Mouse (Mus musculus): ENCODE results near the gene Polm.

DNA sequence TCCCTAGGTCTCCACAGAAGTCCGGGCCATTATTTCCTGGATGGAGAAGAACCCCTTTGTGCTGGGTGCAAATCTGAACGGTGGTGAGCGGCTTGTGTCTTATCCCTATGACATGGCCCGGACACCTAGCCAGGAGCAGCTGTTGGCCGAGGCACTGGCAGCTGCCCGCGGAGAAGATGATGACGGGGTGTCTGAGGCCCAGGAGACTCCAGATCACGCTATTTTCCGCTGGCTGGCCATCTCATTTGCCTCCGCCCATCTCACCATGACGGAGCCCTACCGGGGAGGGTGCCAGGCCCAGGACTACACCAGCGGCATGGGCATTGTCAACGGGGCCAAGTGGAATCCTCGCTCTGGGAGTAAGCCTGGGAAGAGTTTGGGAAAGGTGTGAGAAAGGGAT is 32.3 kb upstream of the Polm start:
- no peak for TF ChIP-seq CTCF (conservative IDR thresholded peaks at IDR 0.05; ENCODE audit: insufficient read depth, insufficient read length, low read depth, low read length)
- TF ChIP-seq POLR2A (IDR thresholded peaks at IDR 0.05; ENCODE audit: low read depth, low read length) = no peak

Data from kidney, adult 2 months (tissue).